Mouse (Mus musculus) liver, embryonic 16.5 days (tissue): Measurements from ENCODE around the gene Zdhhc22. TPM values are rescaled to one million over a fixed set of nuclear protein-coding genes. Genes with fewer than 3 reads are reported as not detected.

Source experiments
- ATAC-seq: fragments of 200-750 bp; cut with Nextera tagmentation; 2 replicates; pipeline ENCODE4 v1.8.0; 2017; ENCODE audit warnings: low read depth, mild to moderate bottlenecking, moderate number of reproducible peaks, moderate library complexity
- H3K27ac ChIP-seq: fragments of 300-500 bp; sonication (generic); 2 replicates; pipeline ENCODE4 v1.5.1; 2014; ENCODE audit warnings: mild to moderate bottlenecking, low read length
- H3K27me3 ChIP-seq: fragments of 300-500 bp; sonication (generic); 2 replicates; pipeline ENCODE4 v1.6.1; 2014; ENCODE audit warnings: low read depth, low read length, mixed read lengths; ENCODE audit not compliant: control insufficient read depth, insufficient read depth
- H3K36me3 ChIP-seq: fragments of 300-500 bp; sonication (generic); 2 replicates; pipeline ENCODE4 v1.6.1; 2014; ENCODE audit warnings: mild to moderate bottlenecking; ENCODE audit not compliant: control insufficient read depth, insufficient read depth
- H3K4me1 ChIP-seq: fragments of 300-500 bp; sonication (generic); 2 replicates; pipeline ENCODE4 v1.6.1; 2014; ENCODE audit warnings: low read depth, low read length, mixed read lengths; ENCODE audit not compliant: control insufficient read depth
- H3K4me2 ChIP-seq: fragments of 300-500 bp; sonication (generic); 2 replicates; pipeline ENCODE4 v1.6.1; 2014; ENCODE audit warnings: low read depth, low read length, mixed read lengths
- H3K4me3 ChIP-seq: fragments of 300-500 bp; sonication (generic); 2 replicates; pipeline ENCODE4 v1.5.1; 2014; ENCODE audit warnings: low read depth, mild to moderate bottlenecking, low read length
- H3K9ac ChIP-seq: fragments of 300-500 bp; sonication (generic); 2 replicates; pipeline ENCODE4 v1.6.1; 2014; ENCODE audit warnings: low read depth, low read length
- H3K9me3 ChIP-seq: fragments of 300-500 bp; sonication (generic); replicated peaks from 2 replicates; pipeline ENCODE4 v1.6.1; 2016; ENCODE audit warnings: low read length; ENCODE audit not compliant: control insufficient read depth
- whole genome bisulfite sequencing: fragments of 180-500 bp; shearing (Covaris S2); extraction: QIAGEN DNeasy Blood & Tissue Kit; methylation state at CpG from one replicate; pipeline ENCODE4 v1.1.7; 2014; ENCODE audit not compliant: insufficient replicate concordance; 5-methylcytosine and 5-hydroxymethylcytosine counted together
- polyA plus RNA-seq: library from polyadenylated mRNA; unstranded; fragments of >200 nt; fragmentation: Nextera tagmentation; extraction: Ambion mirVana; gene quantifications from 2 replicates; pipeline ENCODE4 v1.2.1, GENCODE M21; 2015

The Zdhhc22 gene
- polyA plus RNA-seq, 1 experiment from 2014 or later = not detected

DNA sequence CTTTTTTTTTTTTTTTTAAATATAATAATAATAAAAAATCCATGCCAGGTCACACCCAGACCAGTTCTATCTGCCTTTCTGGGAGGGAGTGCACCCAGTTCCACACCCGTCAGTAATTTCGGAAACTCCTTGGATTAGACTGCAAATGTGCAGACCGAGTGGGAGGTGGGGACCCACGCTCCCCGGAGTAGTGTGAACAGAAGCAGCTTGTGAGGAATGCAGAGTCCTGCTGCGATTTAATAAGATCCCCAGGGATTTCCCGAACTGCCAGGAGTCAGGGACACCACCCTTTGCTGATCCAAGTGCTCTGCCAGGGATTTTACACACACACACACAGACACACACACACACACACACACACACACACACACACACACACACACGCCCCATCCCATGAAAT is 16.5 kb downstream of the Zdhhc22 start:
- Histone ChIP-seq H3K9me3 (no peaks in the 10 kb centered on the region), H3K36me3 (no peaks in the 10 kb centered on the region), H3K4me3 (no peak overlapping the region), H3K27me3 (peaks cover 13% of the 10 kb centered on the region), H3K9ac (no peak overlapping the region), H3K4me2 (no peak overlapping the region), H3K4me1 (peaks cover 15% of the 10 kb centered on the region), H3K27ac (no peak overlapping the region)
- ATAC-seq = no peak
- WGBS = 49% methylated on average over 8 of the region's 8 CpGs

DNA sequence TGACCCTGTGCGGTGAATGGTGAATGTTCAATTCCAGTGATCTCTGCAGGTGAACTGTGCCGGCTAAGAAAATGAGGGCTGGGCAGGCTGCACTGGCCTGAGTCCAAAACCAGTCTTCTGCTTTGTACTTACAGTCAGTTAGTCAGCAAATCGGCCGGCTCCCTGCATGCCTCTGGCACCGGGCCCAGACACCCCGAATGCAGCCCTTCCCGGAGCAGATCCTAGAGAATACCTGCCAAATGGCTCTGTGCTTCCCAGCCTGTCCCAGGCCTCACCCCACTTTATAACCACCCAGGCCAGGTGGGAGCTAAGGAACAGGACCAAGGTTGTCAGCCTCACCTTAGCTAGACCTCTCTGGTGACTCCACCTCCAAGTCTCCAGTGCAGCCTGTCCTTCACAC is 17.0 kb downstream of the Zdhhc22 start:
- H3K4me3 ChIP-seq = no peak overlapping the region
- no peaks in the 10 kb centered on the region for H3K9me3 ChIP-seq
- no peak overlapping the region for H3K4me2 ChIP-seq
- WGBS = 33% methylated on average over 7 of the region's 7 CpGs
- no peak overlapping the region for H3K27ac ChIP-seq
- no peaks in the 10 kb centered on the region for H3K36me3 ChIP-seq
- H3K9ac ChIP-seq = no peak overlapping the region
- H3K4me1 ChIP-seq = peaks cover 20% of the 10 kb centered on the region
- peaks cover 8% of the 10 kb centered on the region for H3K27me3 ChIP-seq
- peak; percentile 30; the same call in 1 of the 2 replicates for ATAC-seq

GRCm38 (mm10) chr12:86971089-86971488 is 19.1 kb downstream of the Zdhhc22 start:
- no peak overlapping the region for H3K4me3 ChIP-seq
- no peaks in the 10 kb centered on the region; the same call in 1 of the 2 replicates for H3K27me3 ChIP-seq
- no peak overlapping the region for H3K9ac ChIP-seq
- no peaks in the 10 kb centered on the region for H3K9me3 ChIP-seq
- ATAC-seq = no peak
- WGBS = 59% methylated on average over 7 of the region's 7 CpGs
- H3K36me3 ChIP-seq = no peaks in the 10 kb centered on the region
- H3K4me2 ChIP-seq = no peak overlapping the region
- H3K27ac ChIP-seq = no peak overlapping the region
- H3K4me1 ChIP-seq = peaks cover 23% of the 10 kb centered on the region

- Histone ChIP-seq H3K27ac (peak overlapping the region; percentile 50), H3K36me3 (no peaks in the 10 kb centered on the region), H3K4me1 (peaks cover 18% of the 10 kb centered on the region), H3K9ac (peak overlapping the region; percentile 41), H3K9me3 (no peaks in the 10 kb centered on the region), H3K4me2 (peak overlapping the region; percentile 39), H3K4me3 (peak overlapping the region; percentile 12; the same call in 1 of the 2 replicates), H3K27me3 (no peaks in the 10 kb centered on the region)
- 63% methylated on average over 3 of the region's 3 CpGs for WGBS
- no peak for ATAC-seq
These were observed 21.0 kb downstream of the Zdhhc22 start for GRCm38 (mm10) chr12:86969220-86969601.

DNA sequence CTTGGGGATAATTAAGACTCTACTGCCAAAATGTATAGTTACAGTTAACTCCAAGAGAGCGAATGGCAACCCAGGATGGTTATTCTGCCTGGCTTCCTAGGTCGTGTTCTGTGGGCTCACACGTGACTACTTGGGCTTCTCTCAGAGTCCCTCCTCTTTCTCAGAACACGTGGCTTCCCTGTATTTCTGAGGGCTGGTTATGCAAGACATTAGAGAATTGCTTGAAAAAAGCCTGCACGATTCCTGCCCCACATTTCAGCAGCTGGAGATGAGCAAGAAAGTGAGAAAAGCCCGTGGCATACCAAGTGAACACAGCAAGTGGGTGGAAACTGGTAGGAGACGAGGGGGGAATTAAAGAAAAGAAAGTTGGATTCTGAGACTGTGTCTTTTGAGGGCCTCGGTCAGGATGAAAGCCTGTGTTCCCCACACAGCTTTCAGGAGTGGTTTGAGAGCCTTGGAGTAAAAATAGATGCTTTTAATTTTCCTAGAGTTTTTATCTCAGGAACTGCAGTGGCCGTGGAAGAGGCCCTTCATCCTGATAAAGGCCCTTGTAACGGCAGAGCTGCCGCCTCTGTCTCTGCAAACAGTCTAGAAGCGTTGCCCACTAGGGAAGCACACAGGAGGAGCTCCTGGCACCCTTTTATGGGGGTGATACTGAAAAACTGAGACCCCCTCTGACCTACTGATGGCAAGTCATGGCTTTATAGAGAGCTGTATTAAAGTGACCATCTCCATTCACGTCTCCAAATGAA is 21.6 kb downstream of the Zdhhc22 start:
- Histone ChIP-seq H3K36me3 (no peaks in the 10 kb centered on the region), H3K9me3 (no peaks in the 10 kb centered on the region), H3K9ac (peak overlapping the region; percentile 41), H3K27ac (peak overlapping the region; percentile 57), H3K4me1 (peaks cover 18% of the 10 kb centered on the region), H3K4me2 (peak overlapping the region; percentile 39), H3K4me3 (peak overlapping the region; percentile 12; the same call in 1 of the 2 replicates), H3K27me3 (no peaks in the 10 kb centered on the region)
- 24% methylated on average over 13 of the region's 13 CpGs for WGBS
- peak; percentile 70 for ATAC-seq

DNA sequence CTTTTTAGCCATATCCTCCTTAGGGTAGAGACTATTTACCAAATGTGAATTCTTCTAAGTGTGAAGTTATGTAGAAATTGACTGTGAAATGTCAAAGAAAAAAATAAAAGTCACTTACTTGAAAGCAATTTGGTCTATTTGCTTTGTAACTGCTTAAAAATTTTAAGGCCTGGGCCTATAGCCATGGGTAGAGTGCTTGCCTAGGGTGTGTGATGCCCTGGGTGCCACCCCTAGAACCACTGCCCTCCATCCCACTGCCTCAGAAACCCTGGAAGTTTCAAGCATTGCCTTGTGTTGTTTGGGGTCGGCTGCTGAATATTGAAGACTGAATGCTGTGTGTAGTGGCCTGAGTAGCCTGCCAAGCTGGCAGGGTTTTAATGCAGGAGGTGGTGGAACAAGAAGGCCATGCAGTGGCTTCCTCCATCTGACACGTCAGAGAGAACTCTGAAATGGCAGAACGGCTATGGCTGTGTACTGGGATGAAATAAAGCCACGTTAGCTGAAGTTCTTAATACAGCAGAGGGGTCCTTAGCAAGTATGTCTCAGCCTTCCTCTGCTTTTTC is 24.9 kb downstream of the Zdhhc22 start:
- Histone ChIP-seq H3K36me3 (peaks cover 20% of the 10 kb centered on the region), H3K9ac (no peak overlapping the region), H3K27me3 (no peaks in the 10 kb centered on the region), H3K4me3 (no peak overlapping the region), H3K4me2 (no peak overlapping the region), H3K4me1 (peaks cover 15% of the 10 kb centered on the region), H3K27ac (no peak overlapping the region), H3K9me3 (no peaks in the 10 kb centered on the region)
- WGBS = 68% methylated on average over 4 of the region's 4 CpGs
- ATAC-seq = no peak

DNA sequence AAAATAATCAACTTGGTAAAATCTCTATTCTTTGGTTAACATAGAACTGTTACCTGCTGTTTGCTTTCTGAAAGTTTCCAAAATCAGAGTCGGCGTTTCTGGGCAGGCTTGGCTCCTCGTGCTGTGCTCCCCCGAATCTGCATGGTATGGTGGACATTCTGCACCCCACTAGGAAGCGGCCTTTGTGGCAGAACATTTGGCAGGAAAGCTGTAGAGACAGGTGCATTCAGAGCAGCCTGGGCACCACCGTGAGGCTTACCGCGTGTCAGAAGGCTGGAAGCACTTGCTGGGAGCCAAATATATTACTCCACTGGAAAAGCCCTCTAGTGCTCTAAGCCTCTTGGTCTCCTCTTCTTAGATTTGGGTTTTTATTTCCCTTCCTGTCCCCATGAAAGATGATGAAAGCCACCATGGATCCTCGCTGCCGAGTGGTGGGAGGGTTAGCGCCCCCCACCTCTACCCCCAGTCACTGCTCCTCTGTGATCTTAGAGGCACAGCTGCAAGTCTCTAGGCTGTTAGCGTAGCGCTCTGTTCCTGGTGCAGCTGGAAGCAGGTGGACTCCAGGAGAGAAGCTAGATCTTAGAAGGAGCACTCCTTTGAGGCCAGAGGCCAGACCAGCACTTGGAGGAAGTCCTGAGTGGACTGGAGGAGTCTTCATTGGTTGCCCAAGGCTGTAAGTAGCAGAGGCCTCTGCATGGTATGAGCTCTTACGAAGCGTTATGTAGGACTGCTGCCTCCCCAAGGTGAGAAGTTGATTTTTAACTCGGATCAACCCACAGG is 25.8 kb downstream of the Zdhhc22 start:
- Histone ChIP-seq H3K27ac (no peak overlapping the region), H3K9ac (no peak overlapping the region), H3K4me3 (no peak overlapping the region), H3K27me3 (no peaks in the 10 kb centered on the region), H3K4me2 (no peak overlapping the region), H3K4me1 (peaks cover 15% of the 10 kb centered on the region), H3K36me3 (peaks cover 23% of the 10 kb centered on the region), H3K9me3 (no peaks in the 10 kb centered on the region)
- no peak for ATAC-seq
- 82% methylated on average over 16 of the region's 16 CpGs for WGBS

DNA sequence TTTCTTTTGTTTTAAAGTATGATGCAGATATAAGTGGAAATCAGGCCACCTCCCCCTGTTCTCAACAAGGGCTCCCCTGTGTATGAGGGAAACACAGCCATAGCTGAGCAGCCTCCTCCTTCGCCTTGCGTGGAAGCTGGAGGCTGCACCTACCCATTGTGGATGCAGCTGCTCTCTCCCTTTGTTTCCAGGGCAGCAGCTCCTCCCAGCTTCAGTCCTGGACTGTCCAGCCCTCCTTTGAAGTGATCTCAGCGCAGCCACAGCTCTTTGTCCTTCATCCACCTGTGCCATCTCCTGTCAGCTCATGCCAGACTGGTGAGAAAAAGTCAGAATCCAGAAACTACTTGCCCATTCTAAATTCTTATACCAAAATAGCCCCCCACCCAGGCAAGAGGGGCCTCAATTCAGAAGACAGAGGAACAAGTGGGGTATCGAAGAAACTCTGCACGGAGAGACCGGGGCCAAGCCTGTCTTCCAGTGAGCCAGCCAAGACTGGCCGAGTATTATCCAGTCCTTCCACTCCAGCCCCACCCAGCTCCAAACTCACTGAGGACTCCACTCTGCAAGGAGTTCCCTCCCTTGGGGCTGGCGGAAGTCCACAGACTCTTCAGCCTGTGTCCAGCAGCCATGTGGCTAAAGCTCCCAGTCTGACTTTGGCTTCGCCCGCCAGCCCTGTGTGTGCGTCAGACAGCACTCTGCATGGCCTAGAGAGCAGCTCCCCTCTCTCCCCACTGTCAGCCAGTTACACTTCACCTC is 28.5 kb downstream of the Zdhhc22 start:
- Histone ChIP-seq H3K36me3 (peaks cover 23% of the 10 kb centered on the region), H3K27ac (no peak overlapping the region), H3K27me3 (no peaks in the 10 kb centered on the region), H3K4me3 (no peak overlapping the region), H3K9ac (no peak overlapping the region), H3K4me1 (no peaks in the 10 kb centered on the region), H3K9me3 (no peaks in the 10 kb centered on the region), H3K4me2 (no peak overlapping the region)
- 84% methylated on average over 11 of the region's 11 CpGs for WGBS
- no peak for ATAC-seq
